Mouse (Mus musculus) adrenal gland, adult 2 months (tissue): Measurements from ENCODE around the gene Med10. TPM values are rescaled to one million over a fixed set of nuclear protein-coding genes. Genes with fewer than 3 reads are reported as not detected.
A peak's percentile ranks its signal among the peaks of the same experiment; 100 is the strongest.

Source experiments
- DNase-seq: peaks from one replicate; pipeline ENCODE4 v3.0.0; 2021
- long read RNA-seq: library from polyadenylated mRNA; stranded (forward); transcript quantifications from one replicate; pipeline ENCODE4 v2.0.0, GENCODE M21; 2021
- polyA plus RNA-seq: library from polyadenylated mRNA; depleted of rRNA; stranded (reverse); fragments of >200 nt; gene quantifications from 2 replicates; pipeline ENCODE4 v1.2.3, GENCODE M21; 2012; rRNA removed
- total RNA-seq, 2 experiments: library from RNA; stranded (reverse); gene quantifications; 2 replicates each; pipeline ENCODE4 v1.2.3; 2021

The Med10 gene
- total RNA-seq: 10 to 100 TPM; 49.7 to 72.5 TPM
- polyA plus RNA-seq: 27.5 and 33.5 TPM in 2 replicates
- long read RNA-seq, transcript Med10-201 (4 exons, 913 nt): major isoform, 38 of 41 reads
- long read RNA-seq, partial matches to known transcripts: 0 of 41 reads
- long read RNA-seq, other reads (novel, unspliced or antisense): 2 of 41 reads

- no peak for DNase-seq
Measured at GRCm38 (mm10) chr13:69802095-69802494, at the start of gene Med10. Gene Med10, plus strand, starts transcription at chr13:69802395.

- no peak for DNase-seq
Measured at GRCm38 (mm10) chr13:69752875-69753274, 49.3 kb upstream of the Med10 start.

- DNase-seq: no peak
Measured at GRCm38 (mm10) chr13:69758979-69759378, 43.2 kb upstream of the Med10 start.

DNA sequence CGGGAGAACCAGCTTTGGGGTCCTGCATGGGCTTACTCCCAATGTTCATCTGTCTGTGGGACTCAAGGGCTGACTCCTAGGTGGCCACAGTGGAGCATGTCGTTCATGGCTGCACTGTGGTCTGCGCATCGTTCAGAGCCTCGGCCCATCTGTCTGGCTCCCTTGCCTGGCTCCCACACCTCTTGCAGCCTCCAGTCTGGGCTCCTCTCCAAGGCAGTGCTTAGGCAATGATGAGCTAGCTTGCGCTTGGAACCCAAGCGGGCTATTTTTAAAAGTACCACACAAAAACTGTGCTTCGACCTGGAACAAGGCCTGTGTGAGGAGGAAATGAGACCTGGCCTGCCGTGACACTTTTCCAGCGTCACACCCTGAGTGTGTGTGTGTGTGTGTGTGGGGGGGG, 40.8 kb upstream of the Med10 start:
- DNase-seq: peak; percentile 6

- no peak for DNase-seq
Measured at GRCm38 (mm10) chr13:69764646-69765045, 37.5 kb upstream of the Med10 start.

- DNase-seq: no peak
Measured at GRCm38 (mm10) chr13:69768152-69768551, 34.0 kb upstream of the Med10 start.

GRCm38 (mm10) chr13:69770538-69771456, 31.4 kb upstream of the Med10 start:
- no peak for DNase-seq

DNA sequence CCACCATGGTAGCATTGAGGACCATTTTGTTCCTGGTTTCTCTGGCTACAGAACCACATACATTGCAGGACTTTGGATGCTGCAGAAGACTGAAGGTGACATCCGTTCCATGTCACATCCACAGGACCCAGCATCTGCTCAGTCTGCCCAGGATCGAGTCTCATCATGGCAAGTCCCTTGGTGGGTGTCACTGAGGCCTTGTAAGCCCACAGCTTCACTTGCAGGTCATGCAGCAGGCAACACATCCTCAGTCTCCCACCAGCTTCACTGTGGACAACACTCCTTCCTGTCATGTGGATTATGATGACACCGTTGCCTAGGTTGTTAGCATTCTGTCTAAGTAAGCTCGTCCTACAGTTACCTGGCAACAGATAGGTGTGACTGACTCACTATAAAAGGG, 29.8 kb upstream of the Med10 start:
- DNase-seq: no peak

DNA sequence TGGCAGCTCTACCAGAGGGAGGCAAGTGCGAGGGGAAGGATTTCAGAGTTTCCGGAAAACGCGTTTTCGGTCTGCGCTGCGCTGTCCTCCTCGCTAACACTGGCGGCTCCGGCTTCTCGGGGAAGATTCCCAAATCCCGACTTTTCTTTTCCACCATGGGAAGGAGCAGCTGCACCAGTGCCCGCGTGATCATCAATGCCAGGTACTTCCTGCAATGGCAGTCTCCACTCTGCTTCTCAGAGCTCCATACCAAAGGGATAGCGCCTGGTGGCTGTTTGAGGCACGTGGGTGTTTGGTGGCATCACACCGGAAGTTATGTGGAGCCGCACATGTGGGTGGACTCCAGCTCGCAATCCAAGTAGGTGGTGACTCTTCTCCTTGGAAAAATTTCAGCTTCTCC, 24.0 kb upstream of the Med10 start:
- DNase-seq: no peak

DNA sequence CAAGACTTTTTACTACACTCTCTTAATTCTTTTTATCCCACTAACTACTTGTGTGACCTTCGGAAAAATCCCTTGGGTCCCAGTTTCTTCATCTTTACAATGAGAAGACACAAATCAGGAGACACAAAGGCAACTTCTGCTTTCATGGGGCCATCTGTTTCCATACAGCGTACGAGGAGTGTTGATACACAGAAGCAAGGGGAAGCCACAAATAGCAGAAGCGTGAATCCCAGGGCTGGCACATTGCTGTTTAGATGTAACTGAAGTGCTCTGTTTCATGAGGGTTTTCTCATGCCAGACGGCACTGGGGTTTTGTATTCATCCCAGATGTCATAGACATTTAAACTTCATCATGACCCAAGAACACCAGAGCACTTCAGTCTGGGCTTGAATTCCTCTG, 13.5 kb upstream of the Med10 start:
- no peak for DNase-seq

- DNase-seq: no peak
Measured at GRCm38 (mm10) chr13:69791814-69792213, 10.4 kb upstream of the Med10 start.

- peak; percentile 58 for DNase-seq
Measured at GRCm38 (mm10) chr13:69792541-69793009, 9.6 kb upstream of the Med10 start.

- DNase-seq: no peak
Measured at GRCm38 (mm10) chr13:69794808-69795207, 7.4 kb upstream of the Med10 start.

DNA sequence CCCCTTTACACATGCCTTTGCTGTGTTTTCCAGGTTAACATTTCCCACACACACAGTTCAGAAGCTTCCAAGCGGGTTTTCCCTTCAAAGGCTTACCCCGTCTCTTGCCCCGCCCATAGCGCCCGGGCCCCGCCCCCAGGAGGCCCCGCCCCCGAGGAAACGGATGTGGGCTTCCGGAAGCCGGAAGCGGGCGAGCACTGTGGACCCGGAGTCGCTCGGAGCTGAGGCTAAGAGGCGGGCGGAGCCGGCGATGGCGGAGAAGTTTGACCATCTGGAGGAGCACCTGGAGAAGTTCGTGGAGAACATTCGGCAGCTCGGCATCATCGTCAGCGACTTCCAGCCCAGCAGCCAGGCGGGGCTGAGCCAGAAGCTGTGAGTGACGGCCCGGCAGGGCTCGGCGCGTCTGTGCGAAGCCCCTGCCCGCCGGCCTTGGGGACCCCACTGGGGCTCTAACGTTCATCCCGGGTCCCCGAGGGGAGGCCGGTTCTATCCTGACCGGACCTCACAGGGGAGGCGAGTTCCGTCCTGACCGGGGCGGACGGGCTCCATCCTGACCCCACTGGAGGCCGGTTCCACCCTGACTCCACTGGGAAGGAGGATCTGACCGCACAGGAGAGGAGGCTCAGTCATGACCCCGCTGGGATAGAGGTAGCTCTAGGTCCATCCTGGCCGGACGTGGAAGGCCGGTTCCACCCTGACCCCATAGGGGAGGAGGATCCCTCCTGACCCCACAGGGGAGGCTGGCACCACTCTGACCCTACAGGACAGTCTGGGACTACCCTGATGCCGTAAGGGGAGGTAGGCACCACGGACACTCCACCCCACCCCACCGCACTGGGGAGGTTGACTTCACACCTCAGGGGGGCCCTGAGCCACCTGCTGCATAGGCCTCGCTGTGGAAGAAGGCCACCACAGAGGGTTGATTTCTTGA, 7.8 kb downstream of the Med10 start:
- DNase-seq: peak; percentile 94

- DNase-seq: peak; percentile 56
Measured at GRCm38 (mm10) chr13:69810936-69811680, 8.9 kb downstream of the Med10 start.

- DNase-seq: no peak
Measured at GRCm38 (mm10) chr13:69813870-69814269, 11.7 kb downstream of the Med10 start.

- DNase-seq: no peak
Measured at GRCm38 (mm10) chr13:69818306-69818705, 16.1 kb downstream of the Med10 start.

DNA sequence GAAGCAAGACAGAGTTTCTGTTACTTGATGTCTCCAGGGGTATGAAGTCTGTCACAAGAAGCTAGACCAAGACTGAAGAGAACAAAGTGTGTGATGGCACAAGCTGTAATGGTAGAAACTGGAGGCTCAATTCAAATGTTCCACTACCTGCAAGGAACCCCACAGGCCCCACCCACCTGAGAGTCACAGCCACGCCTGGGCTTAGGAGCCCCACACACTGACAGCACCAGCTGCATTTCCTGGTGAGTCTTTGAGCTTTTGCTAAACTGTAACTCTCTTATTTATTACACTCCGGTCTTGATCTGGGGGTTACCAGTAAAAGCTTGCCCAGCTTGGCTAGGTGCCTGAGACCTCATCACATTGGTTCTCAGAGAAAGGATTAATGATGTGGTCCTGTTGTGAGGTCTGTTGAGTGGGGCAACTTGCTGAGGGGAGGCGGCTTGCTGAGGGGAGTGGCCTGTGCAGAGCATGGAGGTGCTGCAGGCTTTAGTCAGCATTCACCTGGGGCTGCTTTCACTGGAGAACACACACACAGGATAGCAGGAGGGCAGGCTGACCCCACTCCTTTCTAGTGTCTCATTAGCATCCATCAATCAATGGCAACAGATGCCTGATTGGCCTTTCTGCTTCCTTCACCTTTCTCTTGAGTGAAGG, 19.1 kb downstream of the Med10 start:
- no peak for DNase-seq

DNA sequence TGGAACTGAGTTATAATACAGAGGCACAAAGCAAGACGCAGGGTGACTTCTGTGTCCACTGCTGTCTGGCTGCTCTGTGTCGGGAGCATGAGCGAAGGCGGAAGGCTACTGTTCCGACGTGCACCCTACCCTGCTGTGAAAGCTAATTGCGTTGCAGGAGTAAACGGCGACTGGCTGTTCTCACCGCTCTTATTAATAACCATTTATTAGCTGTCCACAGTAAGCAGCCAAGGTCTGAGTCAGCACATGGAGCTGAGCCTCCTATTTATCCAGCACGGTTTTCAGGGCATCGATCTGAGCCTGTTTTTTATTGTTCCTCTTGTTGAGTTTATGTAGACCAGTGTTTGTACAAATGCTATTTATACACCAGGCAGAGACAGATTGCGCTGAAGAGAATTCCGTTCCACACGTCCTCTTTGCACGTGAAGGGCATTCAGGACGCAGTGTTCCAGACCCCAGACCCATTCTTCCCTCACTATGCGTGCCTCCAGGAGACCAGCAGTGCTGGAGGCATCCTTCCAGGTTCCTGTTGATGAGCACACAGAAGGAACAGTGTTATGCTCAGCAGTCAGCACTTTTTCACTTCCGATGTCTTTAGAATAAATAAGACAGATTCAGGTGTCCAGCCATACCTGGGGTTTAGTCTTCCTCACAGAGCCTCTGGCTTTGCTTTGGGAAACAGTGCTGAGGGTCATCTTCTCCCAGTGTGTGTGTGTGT, 21.9 kb downstream of the Med10 start:
- DNase-seq: peak; percentile 16

GRCm38 (mm10) chr13:69825396-69826095, 23.4 kb downstream of the Med10 start:
- DNase-seq: peak; percentile 60
